Mouse (Mus musculus): Measurements from ENCODE around the gene Adamts13. TPM values are rescaled to one million over a fixed set of nuclear protein-coding genes. Genes with fewer than 3 reads are reported as not detected.

Gene Adamts13
- 0.86 and 1.8 TPM in 2 replicates for polyA plus RNA-seq (2012; rRNA removed; ENCODE audit: low replicate concordance)

GRCm38 (mm10) chr2:26973116-26973515 lies at the start of gene Adamts13:
Gene Adamts13, plus strand, starts transcription at chr2:26973416.

GRCm38 (mm10) chr2:26933304-26934055 lies 39.7 kb upstream of the Adamts13 start, which contains the start of the genes Surf4 and Stkld1:
Gene Surf4, minus strand, starts transcription at chr2:26933928.
Gene Stkld1, plus strand, starts transcription at chr2:26934047.

GRCm38 (mm10) chr2:26963923-26964723 lies 9.1 kb upstream of the Adamts13 start, which contains the start of gene Rexo4:
Gene Rexo4, minus strand, starts transcription at chr2:26964386.

GRCm38 (mm10) chr2:27009714-27010244 lies 36.6 kb downstream of the Adamts13 start, which contains the start of gene Cacfd1:
Gene Cacfd1, plus strand, starts transcription at chr2:27009926.

GRCm38 (mm10) chr2:27027618-27028436 lies 54.6 kb downstream of the Adamts13 start, which contains the start of gene Slc2a6:
Gene Slc2a6, minus strand, starts transcription at chr2:27027998.

Other genes starting within 250 kb of the Adamts13 start
- not detected in 2 replicates for gene Abo, start 108.4 kb upstream of the Adamts13 start, polyA plus RNA-seq (2012; rRNA removed; ENCODE audit: low replicate concordance)
- 9.7 and 14.1 TPM in 2 replicates for gene Surf6, start 70.5 kb upstream of the Adamts13 start, polyA plus RNA-seq (2012; rRNA removed; ENCODE audit: low replicate concordance)
- gene Med22, start 62.7 kb upstream of the Adamts13 start, polyA plus RNA-seq (2012; rRNA removed; ENCODE audit: low replicate concordance): 39.9 and 41.8 TPM in 2 replicates
- gene Rpl7a, start 62.7 kb upstream of the Adamts13 start, polyA plus RNA-seq (2012; rRNA removed; ENCODE audit: low replicate concordance): 493 and 569 TPM in 2 replicates
- 22.2 and 22.8 TPM in 2 replicates for gene Surf2, start 57.0 kb upstream of the Adamts13 start, polyA plus RNA-seq (2012; rRNA removed; ENCODE audit: low replicate concordance)
- gene Surf1, start 56.9 kb upstream of the Adamts13 start, polyA plus RNA-seq (2012; rRNA removed; ENCODE audit: low replicate concordance): 52.0 and 56.9 TPM in 2 replicates
- 301 and 334 TPM in 2 replicates for gene Surf4, start 39.5 kb upstream of the Adamts13 start, polyA plus RNA-seq (2012; rRNA removed; ENCODE audit: low replicate concordance)
- 0.29 and 0.43 TPM in 2 replicates for gene Stkld1, start 39.4 kb upstream of the Adamts13 start, polyA plus RNA-seq (2012; rRNA removed; ENCODE audit: low replicate concordance)
- gene Rexo4, start 9.0 kb upstream of the Adamts13 start, polyA plus RNA-seq (2012; rRNA removed; ENCODE audit: low replicate concordance): 16.2 and 25.7 TPM in 2 replicates
- gene Cacfd1, start 36.5 kb downstream of the Adamts13 start, polyA plus RNA-seq (2012; rRNA removed; ENCODE audit: low replicate concordance): 42.6 and 58.6 TPM in 2 replicates
- gene Slc2a6, start 54.6 kb downstream of the Adamts13 start, polyA plus RNA-seq (2012; rRNA removed; ENCODE audit: low replicate concordance): 9.5 and 16.0 TPM in 2 replicates
- 0.16 and 0.72 TPM in 2 replicates for gene Mymk, start 98.8 kb downstream of the Adamts13 start, polyA plus RNA-seq (2012; rRNA removed; ENCODE audit: low replicate concordance)
- 1.3 and 2.5 TPM in 2 replicates for gene Adamtsl2, start 106.0 kb downstream of the Adamts13 start, polyA plus RNA-seq (2012; rRNA removed; ENCODE audit: low replicate concordance)
- gene Fam163b, start 169.1 kb downstream of the Adamts13 start, polyA plus RNA-seq (2012; rRNA removed; ENCODE audit: low replicate concordance): 0.12 and 0.14 TPM in 2 replicates
- gene Dbh, start 191.8 kb downstream of the Adamts13 start, polyA plus RNA-seq (2012; rRNA removed; ENCODE audit: low replicate concordance): 0.06 TPM in 1 of 2 replicates, not detected in the other

Measured in mammary gland, adult 2 months (tissue).